Comparison of ENCODE assay signal across 28 mouse cellular contexts in the genomic region with DNA sequence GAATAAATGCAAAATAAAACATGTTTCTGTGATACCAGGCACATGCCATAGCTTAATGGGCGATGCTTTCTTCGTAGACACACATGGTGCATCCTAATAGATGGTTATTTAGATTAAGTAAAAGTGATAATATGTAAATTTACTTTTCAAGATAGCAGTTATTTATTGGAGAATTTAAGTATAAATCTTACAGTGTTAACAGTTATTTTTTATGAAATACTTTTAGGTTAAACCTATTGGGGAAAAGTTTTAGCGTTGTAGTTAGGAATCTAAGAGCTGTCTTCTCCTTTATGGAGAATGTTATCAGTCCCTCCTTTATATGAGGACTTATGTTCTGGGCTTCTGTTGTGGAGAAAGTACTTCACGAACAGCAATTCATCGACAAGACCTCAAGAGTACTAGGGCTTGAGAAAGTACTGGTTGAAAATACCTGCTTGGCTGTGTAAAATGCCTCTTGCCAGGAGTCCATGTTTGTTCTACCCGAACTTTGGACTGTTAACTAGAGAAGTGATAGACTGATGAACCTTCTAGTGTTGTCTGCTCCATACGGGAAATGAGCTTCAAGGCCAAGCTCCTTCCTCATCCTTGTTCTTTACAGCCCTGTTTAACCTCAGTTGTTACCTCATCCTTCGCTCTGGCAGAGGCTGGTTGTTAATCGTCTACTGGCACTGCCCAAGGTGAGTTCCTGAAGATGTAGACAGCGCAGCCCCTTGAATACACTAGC. TPM values are rescaled to one million over a fixed set of nuclear protein-coding genes. Genes with fewer than 3 reads are reported as not detected.
"Had no signal": no experiment of that assay in that cellular context is flagged by ENCODE, and none has a peak within 500 bp of the region (broad histone marks: within the 10 kb centered on the region; RNA-seq: fewer than 3 reads in every experiment).

A gene (minus strand): TSS at position 51 of the 724 bp plus-strand sequence.

- H3K27ac ChIP-seq: lung, embryonic 15.5 days; macrophage; midbrain, embryonic 12.5 days; neural tube, embryonic 13.5 days; neural tube, embryonic 15.5 days had no signal

- DNase-seq: lung, adult 2 months; lung, postnatal 14 days; lung, postnatal 36 days; midbrain, embryonic 14.5 days; retina, postnatal 1 day; right cerebral cortex, adult 18-20 months; right cerebral cortex, postnatal 25 days; right cerebral cortex, postnatal 4 days; spleen, adult 18-20 months; thymus, adult 18-20 months; thymus, postnatal 14 days; thymus, postnatal 36 days had no signal

- H3K4me1 ChIP-seq: lung, embryonic 15.5 days; midbrain, embryonic 12.5 days; neural tube, embryonic 13.5 days; neural tube, embryonic 15.5 days had no signal

- H3K9me3 ChIP-seq: lung, embryonic 15.5 days; midbrain, embryonic 12.5 days; neural tube, embryonic 13.5 days; neural tube, embryonic 15.5 days had no signal

- H3K4me2 ChIP-seq: lung, embryonic 15.5 days; midbrain, embryonic 12.5 days; neural tube, embryonic 13.5 days; neural tube, embryonic 15.5 days had no signal

- H3K36me3 ChIP-seq: lung, embryonic 15.5 days; midbrain, embryonic 12.5 days had no signal

- H3K27me3 ChIP-seq: lung, embryonic 15.5 days; megakaryocyte, embryonic 14.5 days; midbrain, embryonic 12.5 days; neural tube, embryonic 13.5 days; neural tube, embryonic 15.5 days had no signal

- ATAC-seq: lung, postnatal 0 days; midbrain, embryonic 16.5 days had no signal

- H3K9ac ChIP-seq: lung, embryonic 15.5 days; midbrain, embryonic 12.5 days; neural tube, embryonic 13.5 days; neural tube, embryonic 15.5 days had no signal

- H3K4me3 ChIP-seq: lung, embryonic 15.5 days; megakaryocyte, embryonic 14.5 days; midbrain, embryonic 12.5 days; myocyte; neural tube, embryonic 13.5 days; neural tube, embryonic 15.5 days had no signal

RNA-seq across cellular contexts. Expression of the gene that starts here (rescaled TPM):
- total RNA-seq: megakaryocyte progenitor cell, adult 5-6 weeks had no signal
- polyA plus RNA-seq: liver, embryonic 16.5 days; lung, adult 2 months; lung, embryonic 15.5 days; lung, postnatal 0 days; macrophage; midbrain, embryonic 12.5 days; midbrain, embryonic 14.5 days; midbrain, embryonic 16.5 days; myocyte; neural tube, embryonic 11.5 days; neural tube, embryonic 13.5 days; neural tube, embryonic 15.5 days; small intestine, adult 2 months; stomach, embryonic 14.5 days; stomach, embryonic 16.5 days; thymus, postnatal 0 days had no signal
